Mouse (Mus musculus) stomach, postnatal 0 days (tissue): ENCODE measurements around the gene Rarres1.

Experiments used
- CTCF ChIP-seq: IDR thresholded peaks from 2 replicates; pipeline ENCODE4 v1.5.1; 2016; ENCODE audit warnings: antibody characterized with exemption, low read depth, mild to moderate bottlenecking, moderate library complexity
- EP300 ChIP-seq: optimal IDR thresholded peaks from 2 replicates; pipeline ENCODE3; 2016; ENCODE audit warnings: antibody characterized with exemption

DNA sequence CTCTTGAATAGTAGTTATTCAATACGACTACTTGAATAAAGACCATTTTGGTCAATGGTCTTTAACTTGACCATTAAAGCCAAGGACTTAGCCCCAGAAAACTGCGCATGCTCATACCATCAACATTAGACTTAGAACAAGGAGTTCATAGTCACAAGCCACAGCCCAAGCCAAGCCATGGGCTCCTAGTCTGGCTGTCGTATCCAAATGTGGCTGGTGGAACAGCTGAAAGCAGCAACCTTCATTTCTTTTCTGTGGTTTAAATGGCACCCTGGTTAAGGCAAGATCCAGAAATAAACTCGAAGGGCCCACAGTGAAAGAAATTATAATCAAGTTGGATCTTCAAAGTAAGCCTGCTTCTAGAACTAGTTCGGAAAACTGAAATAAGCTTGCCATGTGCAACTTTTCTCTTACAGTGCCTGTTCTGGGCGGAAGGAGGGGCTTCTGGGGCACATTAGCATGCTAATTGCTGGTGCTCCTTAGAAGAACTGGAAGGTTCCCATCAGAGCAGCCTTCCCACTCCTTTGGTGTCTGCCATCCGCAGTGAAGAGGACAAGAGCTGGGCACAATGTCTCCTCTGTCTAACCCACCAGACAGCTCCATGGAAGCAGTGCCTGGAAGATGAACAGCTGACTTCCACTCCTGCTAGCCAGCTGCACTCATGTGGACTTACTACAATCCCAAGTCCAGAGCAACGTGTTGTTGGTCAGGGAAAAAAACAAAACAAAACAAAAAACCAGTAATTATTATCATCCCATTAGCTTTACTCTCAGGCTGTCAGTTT is 23.0 kb downstream of the Rarres1 start:
- TF ChIP-seq CTCF = no peak
- TF ChIP-seq EP300 = no peak
